Mouse (Mus musculus) limb, embryonic 14.5 days (tissue): ENCODE results near the gene Arsg. TPM values are rescaled to one million over a fixed set of nuclear protein-coding genes. Genes with fewer than 3 reads are reported as not detected.

Experiments
- ATAC-seq: fragments of 200-750 bp; cut with Nextera tagmentation; 2 replicates; pipeline ENCODE4 v1.8.0; 2017; ENCODE audit warnings: low read depth, moderate number of reproducible peaks, moderate TSS enrichment; ENCODE audit not compliant: low FRiP score
- DNase-seq: peaks from one replicate; pipeline ENCODE4 v3.0.0-alpha.2; 2015; ENCODE audit warnings: low spot score
- H3K27ac ChIP-seq: fragments of 300-500 bp; sonication (generic); replicated peaks from 2 replicates; pipeline ENCODE4 v1.5.1; 2014; ENCODE audit warnings: low read depth, mild to moderate bottlenecking, low read length, moderate library complexity, mixed read lengths
- H3K27me3 ChIP-seq: fragments of 300-500 bp; sonication (generic); 2 replicates; pipeline ENCODE4 v1.6.1; 2014; ENCODE audit warnings: low read length, mixed read lengths; ENCODE audit not compliant: control insufficient read depth, insufficient read depth
- H3K36me3 ChIP-seq: fragments of 300-500 bp; sonication (generic); 2 replicates; pipeline ENCODE4 v1.6.1; 2014; ENCODE audit warnings: mild to moderate bottlenecking, low read length, moderate library complexity, mixed read lengths; ENCODE audit not compliant: control insufficient read depth, insufficient read depth
- H3K4me1 ChIP-seq: fragments of 300-500 bp; sonication (generic); 2 replicates; pipeline ENCODE4 v1.6.1; 2014; ENCODE audit warnings: antibody characterized with exemption, low read length, mixed read lengths; ENCODE audit not compliant: control insufficient read depth, insufficient read depth
- H3K4me2 ChIP-seq: fragments of 300-500 bp; sonication (generic); replicated peaks from 2 replicates; pipeline ENCODE4 v1.6.1; 2014; ENCODE audit warnings: low read depth, mild to moderate bottlenecking, low read length, moderate library complexity; ENCODE audit not compliant: severe bottlenecking
- H3K4me3 ChIP-seq: fragments of 300-500 bp; sonication (generic); replicated peaks from 2 replicates; pipeline ENCODE4 v1.5.1; 2014; ENCODE audit warnings: low read length
- H3K9ac ChIP-seq: fragments of 300-500 bp; sonication (generic); 2 replicates; pipeline ENCODE4 v1.6.1; 2014; ENCODE audit warnings: mild to moderate bottlenecking, low read depth, low read length, moderate library complexity; ENCODE audit not compliant: severe bottlenecking
- H3K9me3 ChIP-seq: fragments of 300-500 bp; sonication (generic); 2 replicates; pipeline ENCODE4 v1.6.1; 2016; ENCODE audit warnings: low read length; ENCODE audit not compliant: control insufficient read depth
- POLR2A ChIP-seq: fragments of 200-500 bp; IDR thresholded peaks from 2 replicates; pipeline ENCODE4 v1.8.0; 2012; ENCODE audit warnings: inconsistent platforms, mild to moderate bottlenecking, moderate library complexity, borderline replicate concordance; ENCODE audit not compliant: insufficient read depth, insufficient read length; ENCODE audit errors: extremely low read depth
- WGBS: fragments of 180-500 bp; shearing (Covaris S2); extraction: QIAGEN DNeasy Blood & Tissue Kit; methylation state at CpG from one replicate; pipeline ENCODE4 v1.1.7; 2014; 5-methylcytosine and 5-hydroxymethylcytosine counted together
- polyA plus RNA-seq, 2 experiments: library from polyadenylated mRNA; depleted of rRNA in 1 of 2; stranded (reverse) in 1 of 2; unstranded in 1 of 2; fragments of >200 nt; fragmentation: Nextera tagmentation in 1 of 2; extraction: Ambion mirVana in 1 of 2; gene quantifications; 2 replicates each; pipeline versions ENCODE4 v1.2.1 to v1.2.3; 2012 to 2014

The Arsg gene
- polyA plus RNA-seq, 2 experiments, result 3.2 to 5.3 TPM

- DNase-seq (no peak), ATAC-seq (no peak)
- TF ChIP-seq POLR2A, result no peak
- Histone ChIP-seq H3K27me3 (peaks cover 3% of the 10 kb centered on the region; the same call in 1 of the 2 replicates), H3K9me3 (no peaks in the 10 kb centered on the region), H3K9ac (no peak overlapping the region), H3K4me3 (no peak overlapping the region), H3K27ac (no peak overlapping the region), H3K36me3 (no peaks in the 10 kb centered on the region), H3K4me2 (no peak overlapping the region), H3K4me1 (no peaks in the 10 kb centered on the region)
- WGBS, result 33% methylated on average over 16 of the region's 16 CpGs
Observed at GRCm38 (mm10) chr11:109477606-109478380, 4.6 kb downstream of the Arsg start.

- no peaks in the 10 kb centered on the region for H3K36me3 ChIP-seq
- no peak overlapping the region for H3K4me3 ChIP-seq
- TF ChIP-seq POLR2A, result no peak
- H3K27me3 ChIP-seq, result peaks cover 3% of the 10 kb centered on the region; the same call in 1 of the 2 replicates
- H3K4me1 ChIP-seq, result no peaks in the 10 kb centered on the region
- no peak overlapping the region for H3K27ac ChIP-seq
- no peak for DNase-seq
- H3K9ac ChIP-seq, result no peak overlapping the region
- H3K4me2 ChIP-seq, result no peak overlapping the region
- no peak for ATAC-seq
- no peaks in the 10 kb centered on the region for H3K9me3 ChIP-seq
- WGBS, result 77% methylated on average over 16 of the region's 16 CpGs
Observed at GRCm38 (mm10) chr11:109479575-109480285, 6.6 kb downstream of the Arsg start.

GRCm38 (mm10) chr11:109480440-109480839 is 7.3 kb downstream of the Arsg start:
- H3K27ac ChIP-seq, result no peak overlapping the region
- WGBS, result 83% methylated on average over 8 of the region's 8 CpGs
- no peak for DNase-seq
- no peaks in the 10 kb centered on the region for H3K4me1 ChIP-seq
- no peaks in the 10 kb centered on the region for H3K9me3 ChIP-seq
- H3K27me3 ChIP-seq, result no peaks in the 10 kb centered on the region; the same call in 1 of the 2 replicates
- no peaks in the 10 kb centered on the region for H3K36me3 ChIP-seq
- no peak for TF ChIP-seq POLR2A
- ATAC-seq, result no peak
- no peak overlapping the region for H3K9ac ChIP-seq
- no peak overlapping the region for H3K4me2 ChIP-seq
- no peak overlapping the region for H3K4me3 ChIP-seq

GRCm38 (mm10) chr11:109485398-109486045 is 12.3 kb downstream of the Arsg start:
- Histone ChIP-seq H3K27ac (no peak overlapping the region), H3K27me3 (no peaks in the 10 kb centered on the region), H3K9me3 (no peaks in the 10 kb centered on the region), H3K36me3 (no peaks in the 10 kb centered on the region), H3K4me2 (no peak overlapping the region), H3K4me1 (no peaks in the 10 kb centered on the region), H3K4me3 (no peak overlapping the region), H3K9ac (no peak overlapping the region)
- WGBS, result 81% methylated on average over 15 of the region's 15 CpGs
- no peak for TF ChIP-seq POLR2A
- DNase-seq (no peak), ATAC-seq (no peak)

- WGBS, result 49% methylated on average over 1 of the region's 1 CpGs
Observed at GRCm38 (mm10) chr11:109487111-109487510, 13.9 kb downstream of the Arsg start.

More at GRCm38 (mm10) chr11:109487111-109487510, 13.9 kb downstream of the Arsg start:
- no peak for TF ChIP-seq POLR2A
- H3K9me3 ChIP-seq, result no peaks in the 10 kb centered on the region
- no peak overlapping the region for H3K4me3 ChIP-seq
- H3K27me3 ChIP-seq, result no peaks in the 10 kb centered on the region
- ATAC-seq, result no peak
- no peak overlapping the region for H3K9ac ChIP-seq
- no peak overlapping the region for H3K4me2 ChIP-seq
- no peak overlapping the region for H3K27ac ChIP-seq
- H3K4me1 ChIP-seq, result no peaks in the 10 kb centered on the region
- H3K36me3 ChIP-seq, result no peaks in the 10 kb centered on the region
- no peak for DNase-seq
